Mouse (Mus musculus) E14TG2a.4 (cell line): ENCODE results near the gene Acot13.

Source experiments
- CTCF ChIP-seq: conservative IDR thresholded peaks from 2 replicates; pipeline ENCODE4 v1.5.1; 2014; ENCODE audit warnings: low read length
- NANOG ChIP-seq: IDR thresholded peaks from 2 replicates; pipeline ENCODE4 v1.6.1; 2014; ENCODE audit warnings: borderline replicate concordance, low read length, mixed read lengths
- POU5F1 ChIP-seq: IDR thresholded peaks from 2 replicates; pipeline ENCODE4 v1.6.1; 2014; ENCODE audit warnings: low read length, borderline replicate concordance

- TF ChIP-seq CTCF = no peak
- no peak for TF ChIP-seq POU5F1
- TF ChIP-seq NANOG = no peak
Measured at GRCm38 (mm10) chr13:24822663-24823343, 8.5 kb downstream of the Acot13 start.
